Mouse (Mus musculus): ENCODE results near the gene Cldn7.
"Not testable (repeated sequence)": the region's sequence is repeated elsewhere in the genome, so short reads cannot be mapped to it uniquely, and the experiment has no call there.

The Cldn7 gene

DNA sequence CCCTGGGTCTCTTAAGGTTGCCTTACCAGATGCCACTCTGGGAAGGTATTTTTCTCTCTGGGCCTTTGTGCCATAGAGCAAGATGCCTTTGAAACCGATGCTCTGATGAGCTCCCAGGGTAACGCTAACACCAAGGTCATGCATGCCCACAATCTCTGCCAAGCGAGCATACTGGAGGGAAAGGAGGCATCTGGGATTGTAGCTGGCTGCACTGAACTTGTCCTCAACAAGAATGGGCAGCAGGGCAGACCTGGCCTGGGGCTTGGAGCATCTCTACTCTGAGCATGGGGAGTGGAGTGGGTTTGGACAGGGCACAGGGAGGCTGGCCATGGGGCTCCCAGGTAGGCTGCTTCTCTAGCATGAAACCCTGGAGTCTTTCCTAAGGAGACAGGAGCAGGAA, 48.8 kb downstream of the Cldn7 start:
- DNase-seq (ENCODE audit: low read depth, low spot score): no peak

- DNase-seq (ENCODE audit: low read depth, low spot score): no peak
These were observed 49.5 kb downstream of the Cldn7 start for GRCm38 (mm10) chr11:70014051-70014450.

DNA sequence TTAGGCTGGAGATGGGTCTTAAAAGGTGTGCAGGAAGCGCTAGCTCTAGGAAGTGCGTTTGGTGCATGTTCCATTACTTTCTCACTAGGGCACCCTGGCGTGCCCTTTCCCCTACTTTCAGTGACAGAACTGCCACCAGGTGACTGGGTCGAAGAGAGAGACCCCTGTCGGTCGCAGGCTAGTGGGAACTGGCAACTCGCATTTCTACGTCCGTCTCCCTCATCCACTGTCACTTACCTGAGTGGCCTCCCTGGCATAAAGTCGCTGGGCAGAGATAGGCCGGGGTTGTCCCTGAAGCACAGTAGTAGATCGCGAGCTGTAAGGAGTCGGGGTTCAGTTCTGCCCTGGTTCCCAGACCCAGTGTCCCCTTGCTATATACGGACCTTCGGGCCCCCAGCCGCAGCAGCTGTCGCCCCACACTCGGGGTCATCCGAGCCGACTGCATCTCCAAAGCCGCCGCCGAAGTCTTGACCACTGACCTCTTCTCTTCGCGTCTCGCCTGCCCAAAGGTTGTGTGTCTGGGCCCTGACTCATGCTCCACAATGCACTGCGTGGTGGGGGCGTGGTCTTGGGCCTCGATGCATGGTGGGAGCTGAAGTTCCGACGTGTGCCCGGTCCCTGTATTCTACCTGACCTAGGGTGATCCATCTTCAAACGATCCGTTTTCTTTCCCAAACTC, 50.4 kb downstream of the Cldn7 start, which contains the start of gene Acadvl:
Gene Acadvl, minus strand, starts transcription at position 532 of the 679 bp plus-strand sequence.
- peak; percentile 82 for DNase-seq (ENCODE audit: low read depth, low spot score)

- DNase-seq (ENCODE audit: low read depth, low spot score): no peak
These were observed 51.1 kb downstream of the Cldn7 start for GRCm38 (mm10) chr11:70015677-70016076.

DNA sequence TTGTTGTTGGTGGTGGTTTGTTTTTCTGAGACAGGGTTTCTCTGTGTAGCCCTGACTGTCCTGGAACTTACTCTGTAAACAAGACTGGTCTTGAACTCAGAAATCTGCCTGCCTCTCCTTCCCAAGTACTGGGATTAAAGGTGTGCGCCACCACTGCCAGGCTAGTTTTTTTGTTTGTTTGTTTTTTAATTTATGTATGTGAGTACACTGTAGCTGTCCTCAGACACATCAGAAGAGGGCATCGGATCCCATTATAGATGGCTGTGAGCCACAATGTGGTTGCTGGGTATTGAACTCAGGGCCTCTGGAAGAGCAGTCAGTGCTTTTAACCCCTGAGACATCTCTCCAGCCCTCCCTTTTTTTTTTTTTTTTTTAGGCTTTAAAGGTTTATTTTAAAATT, 51.6 kb downstream of the Cldn7 start:
- DNase-seq (ENCODE audit: low read depth, low spot score): not testable (repeated sequence)

DNA sequence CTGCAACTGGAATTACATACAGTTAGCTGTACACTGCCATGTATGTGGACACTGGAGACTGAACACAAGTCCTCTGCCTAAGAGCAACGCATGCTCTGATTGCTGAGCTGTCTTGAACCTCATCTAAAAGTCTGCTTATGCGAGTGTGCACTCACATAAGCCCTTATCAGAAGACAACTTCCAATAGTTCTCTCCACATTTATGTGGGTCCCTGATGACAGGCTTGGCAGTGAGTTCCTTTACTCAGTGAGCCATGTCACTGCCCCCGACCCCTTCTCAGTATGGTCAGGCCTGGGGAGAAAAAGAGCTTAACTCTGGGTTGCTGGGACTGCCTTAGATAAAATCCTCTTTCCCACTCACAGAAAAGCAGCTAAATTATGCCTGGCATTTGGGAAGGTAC, 52.1 kb downstream of the Cldn7 start, which contains the start of gene Dlg4:
Gene Dlg4, plus strand, starts transcription at position 274 of the 400 bp plus-strand sequence.
- DNase-seq (ENCODE audit: low read depth, low spot score): no peak

DNA sequence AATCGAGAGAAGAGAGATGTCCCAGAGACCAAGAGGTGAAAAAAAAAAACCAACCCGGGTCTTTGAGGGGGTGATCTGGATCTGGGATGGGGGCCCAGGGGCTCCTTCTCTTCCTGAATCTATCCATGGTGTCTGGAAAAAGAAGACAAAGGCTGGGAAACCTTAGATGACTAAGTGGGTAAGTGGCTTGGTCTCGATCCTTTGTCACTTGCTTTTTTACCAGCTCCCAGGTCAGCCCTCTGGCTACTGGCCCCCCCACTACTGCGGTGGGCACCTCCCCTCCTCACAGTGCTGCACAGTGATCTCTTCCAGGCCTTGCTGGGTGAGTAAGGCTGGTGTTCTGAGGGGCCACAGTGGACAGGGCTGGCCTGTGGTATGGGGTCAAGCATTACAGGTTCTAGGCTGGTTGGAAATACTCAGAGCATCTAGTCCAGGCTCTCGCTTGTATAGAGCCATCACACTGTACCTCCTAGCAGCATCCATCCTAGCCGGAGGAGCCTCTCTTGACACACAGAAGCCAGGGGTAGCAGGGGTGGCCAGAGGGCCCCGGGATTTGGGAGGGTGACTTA, 52.7 kb downstream of the Cldn7 start:
- DNase-seq (ENCODE audit: low read depth, low spot score): no peak
